Mouse (Mus musculus) cerebellum, postnatal 14 days (tissue): Measurements from ENCODE around the gene Ube2l6.

Experiments used
- DNase-seq, 2 experiments: peaks; one replicate each; pipeline ENCODE4 v3.0.0; 2021; ENCODE audit warnings: mixed read lengths in 2 of 2

Gene Ube2l6

DNA sequence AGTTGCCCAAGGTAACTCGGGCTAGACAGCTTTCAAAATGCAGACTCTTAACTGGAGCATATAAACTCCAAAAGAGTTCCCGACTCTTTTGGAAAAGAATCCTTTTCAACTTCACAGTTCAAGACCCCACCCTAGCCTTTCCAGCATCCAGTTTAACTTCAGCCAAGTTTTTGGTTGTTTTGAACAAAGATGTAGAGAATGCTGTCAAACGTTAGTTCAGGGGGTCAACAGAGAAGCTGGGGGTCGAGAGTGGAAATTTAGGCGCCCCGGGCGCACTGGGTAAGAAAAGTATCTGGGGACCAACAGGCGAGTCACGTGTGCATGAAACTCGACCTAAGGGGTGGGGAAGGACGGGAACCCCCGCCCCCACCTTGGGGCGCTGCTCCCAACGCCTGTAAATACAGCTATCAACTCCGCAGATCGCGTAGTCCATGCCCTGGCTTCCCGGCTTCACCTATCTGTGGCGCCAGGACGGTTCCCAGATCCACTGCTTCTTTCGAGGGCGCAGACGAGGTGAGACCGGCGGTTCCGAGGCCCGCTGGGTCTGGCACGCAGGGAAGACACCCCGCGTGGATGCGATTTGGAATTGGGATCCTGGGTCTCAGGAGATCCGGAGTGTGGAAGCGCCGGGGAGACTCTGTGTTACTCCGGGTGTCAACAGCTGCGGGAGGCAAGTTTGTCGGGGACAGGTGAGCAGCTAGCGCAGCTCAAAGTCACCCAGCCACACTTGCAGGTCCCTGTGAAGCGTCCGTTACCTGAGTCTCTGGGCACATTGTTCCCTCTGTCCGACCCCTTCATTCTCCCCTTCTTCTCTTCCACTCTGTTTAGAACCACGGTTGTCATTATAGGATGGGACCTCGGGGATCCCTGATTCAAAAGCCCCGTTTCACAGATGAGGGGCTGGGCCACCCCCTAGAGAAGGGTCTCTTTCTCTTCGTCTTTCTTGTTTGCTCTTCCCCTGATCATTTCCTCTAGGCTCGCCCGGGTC, 40.7 kb downstream of the Ube2l6 start:
- DNase-seq, result peak in 1 of 2 experiments; percentile 9

DNA sequence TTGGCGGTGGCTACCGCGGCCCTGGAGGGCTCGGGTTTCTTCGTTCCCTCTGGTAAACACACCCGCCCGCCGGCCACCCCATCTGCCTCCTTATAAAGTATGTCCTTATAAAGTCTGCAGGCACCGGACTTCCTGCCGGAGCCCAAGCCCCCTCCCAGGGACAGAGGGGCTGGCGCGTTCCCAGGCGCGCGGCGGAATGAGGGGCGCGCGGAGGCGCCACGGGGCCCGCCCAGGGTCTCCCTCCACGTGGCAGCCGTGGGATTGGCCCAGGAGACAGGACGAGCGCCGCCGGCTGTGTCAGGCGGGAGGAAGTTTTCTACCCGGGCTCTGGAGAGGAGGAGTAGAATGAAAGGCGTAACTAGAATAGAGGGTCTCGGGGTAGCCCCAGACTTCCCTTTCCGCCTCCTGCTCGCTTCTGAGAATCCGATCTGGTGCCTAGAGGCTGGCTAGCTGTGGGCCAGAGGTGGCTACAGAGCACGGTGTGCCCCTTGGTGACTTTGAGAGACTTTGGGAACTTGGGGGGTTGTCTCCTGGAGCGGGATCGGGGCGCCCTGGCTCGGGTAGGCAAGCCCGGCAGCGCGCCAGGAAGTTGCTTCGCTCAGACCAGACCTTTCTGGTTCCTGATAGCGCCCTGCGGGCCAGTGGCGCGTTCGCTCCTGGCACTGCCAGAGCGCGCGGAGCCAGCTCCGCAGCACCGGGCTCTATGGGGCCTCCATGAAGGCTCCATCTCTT, 41.6 kb downstream of the Ube2l6 start:
- peak; percentile 31 to 54 for DNase-seq

DNA sequence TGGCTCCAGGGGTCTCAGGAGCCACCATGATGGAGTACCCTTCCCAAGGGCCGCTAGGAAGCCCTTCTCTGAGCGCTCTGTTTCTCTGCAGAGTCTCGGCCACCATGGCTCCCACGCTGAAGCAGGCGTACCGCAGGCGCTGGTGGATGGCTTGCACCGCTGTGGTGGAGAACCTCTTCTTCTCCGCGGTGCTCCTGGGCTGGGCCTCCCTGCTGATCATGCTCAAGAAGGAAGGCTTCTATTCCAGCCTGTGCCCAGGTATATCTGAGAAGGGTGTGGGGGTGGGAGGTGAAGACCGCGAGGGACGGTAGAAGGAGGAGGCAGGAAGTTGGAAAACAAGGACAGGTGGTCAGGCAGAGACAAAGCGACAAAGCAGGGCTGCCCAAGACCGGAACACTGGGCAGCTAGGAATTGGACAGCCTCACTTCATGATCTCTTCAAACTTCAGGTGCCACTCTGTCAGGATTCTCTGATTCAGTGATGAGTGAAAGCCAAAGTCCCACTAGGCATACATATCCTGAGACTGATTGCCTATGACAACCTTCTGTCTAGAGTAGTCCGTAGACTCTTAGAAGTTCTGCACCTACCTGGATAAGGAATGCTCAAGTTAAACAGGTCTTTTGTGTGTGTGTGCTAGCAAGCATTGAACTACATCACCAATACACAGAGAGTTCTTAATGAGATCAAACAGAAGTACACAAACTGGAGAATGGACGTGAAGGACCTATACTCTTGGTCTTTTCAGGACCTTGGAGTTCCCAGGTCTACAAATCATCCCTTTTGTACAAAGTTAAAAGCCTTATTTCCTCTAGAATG, 42.3 kb downstream of the Ube2l6 start:
- no peak for DNase-seq

- no peak for DNase-seq
These were observed 43.3 kb downstream of the Ube2l6 start for GRCm38 (mm10) chr2:84841905-84842304.

GRCm38 (mm10) chr2:84843654-84844053, 45.0 kb downstream of the Ube2l6 start:
- DNase-seq, result no peak

DNA sequence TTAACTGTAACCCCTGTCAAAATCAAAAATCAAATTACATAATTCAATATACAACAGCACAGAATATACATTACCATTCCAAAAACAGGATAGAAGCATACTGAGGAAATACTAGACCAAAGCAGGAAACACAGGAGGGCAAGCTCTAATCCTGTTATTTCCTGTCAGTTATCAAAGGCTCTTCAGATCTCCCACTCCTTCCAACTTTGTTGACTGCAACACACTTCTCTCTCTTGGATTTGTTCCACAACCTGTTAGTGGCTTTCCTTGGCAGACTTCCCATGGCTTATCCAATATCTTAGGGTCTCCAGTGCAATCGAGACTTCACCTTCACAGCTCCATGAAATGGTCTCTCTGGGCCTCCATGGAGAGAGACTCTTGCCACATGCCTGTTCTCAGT, 46.6 kb downstream of the Ube2l6 start:
- no peak for DNase-seq

- no peak for DNase-seq
These were observed 51.9 kb downstream of the Ube2l6 start for GRCm38 (mm10) chr2:84850407-84851129.

DNA sequence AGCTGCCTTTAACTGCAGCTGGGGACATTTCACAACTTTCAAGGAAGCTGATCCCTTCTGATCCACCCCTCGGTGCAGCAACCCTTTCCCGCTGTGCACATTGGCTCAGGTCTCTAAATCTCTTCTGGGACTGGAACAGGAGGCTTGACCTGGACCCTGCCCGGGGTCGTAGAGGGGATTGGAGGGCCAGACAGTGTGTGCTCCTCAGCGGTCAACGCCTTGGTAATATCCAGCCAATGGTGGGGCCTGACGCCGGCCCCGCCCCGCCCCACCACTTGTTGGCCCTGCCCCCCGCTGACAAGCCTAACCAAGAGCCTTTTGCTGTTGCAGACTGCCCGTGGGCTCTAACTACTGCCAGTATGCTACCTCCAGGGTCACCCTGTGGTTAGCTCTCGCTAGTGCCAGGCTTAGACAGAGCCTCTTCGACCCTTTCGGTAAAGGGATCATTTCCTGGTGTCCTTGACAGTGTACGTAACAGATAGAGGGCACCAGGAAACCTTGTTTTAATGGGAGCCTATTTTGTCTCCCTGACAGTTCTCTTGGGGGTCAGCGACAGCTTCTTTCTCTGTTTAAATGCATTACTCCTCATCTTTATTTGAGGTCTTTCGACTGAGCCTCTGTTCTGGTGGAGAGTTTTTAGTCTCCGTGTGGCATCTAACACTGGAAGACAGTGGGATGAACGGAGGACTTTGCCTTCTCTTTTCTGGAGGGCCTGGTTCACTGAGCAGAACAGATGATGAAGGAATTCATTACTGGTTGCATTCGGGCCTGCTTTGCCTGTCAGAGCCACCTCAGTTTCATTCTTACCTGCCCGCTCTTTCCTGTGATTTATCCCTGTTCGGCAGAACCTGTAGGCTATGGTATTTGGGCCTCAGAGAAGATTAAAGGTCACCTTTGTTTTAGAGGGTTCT, 52.8 kb downstream of the Ube2l6 start:
- DNase-seq, result no peak

- DNase-seq, result peak; percentile 31 to 60
These were observed 57.1 kb downstream of the Ube2l6 start for GRCm38 (mm10) chr2:84855732-84856131.

DNA sequence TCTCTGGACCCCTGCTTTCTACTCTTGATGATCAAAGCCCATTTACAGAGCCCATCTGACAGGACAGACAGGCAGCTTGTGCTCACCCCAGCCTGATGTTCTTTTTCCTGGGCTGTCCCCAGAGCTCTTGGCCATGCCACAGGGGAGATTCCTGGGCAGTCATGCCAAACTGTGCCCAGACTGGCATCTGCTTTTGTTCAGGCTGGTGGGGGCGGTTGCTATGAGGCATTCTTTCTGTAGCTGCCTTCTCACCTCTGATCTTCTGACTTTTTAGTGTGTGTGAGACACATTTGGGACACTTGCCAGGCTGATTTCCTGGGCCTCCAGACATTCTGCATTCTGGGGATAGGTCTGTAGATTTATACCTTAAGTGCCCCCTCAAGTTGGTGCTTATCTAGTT, 59.9 kb downstream of the Ube2l6 start:
- DNase-seq, result no peak
